Mouse (Mus musculus): ENCODE data around the gene 2010111I01Rik. TPM values are rescaled to one million over a fixed set of nuclear protein-coding genes. Genes with fewer than 3 reads are reported as not detected.
A peak's percentile ranks its signal among the peaks of the same experiment; 100 is the strongest.

The 2010111I01Rik gene
- total RNA-seq, 2 experiments from 2014 or later = 87.8 to 90.0 TPM

GRCm38 (mm10) chr13:63015362-63015761 lies 50.7 kb downstream of the 2010111I01Rik start:
- intact Hi-C loops (cut with DNase I) = no loop called here
- no peak for DNase-seq

DNA sequence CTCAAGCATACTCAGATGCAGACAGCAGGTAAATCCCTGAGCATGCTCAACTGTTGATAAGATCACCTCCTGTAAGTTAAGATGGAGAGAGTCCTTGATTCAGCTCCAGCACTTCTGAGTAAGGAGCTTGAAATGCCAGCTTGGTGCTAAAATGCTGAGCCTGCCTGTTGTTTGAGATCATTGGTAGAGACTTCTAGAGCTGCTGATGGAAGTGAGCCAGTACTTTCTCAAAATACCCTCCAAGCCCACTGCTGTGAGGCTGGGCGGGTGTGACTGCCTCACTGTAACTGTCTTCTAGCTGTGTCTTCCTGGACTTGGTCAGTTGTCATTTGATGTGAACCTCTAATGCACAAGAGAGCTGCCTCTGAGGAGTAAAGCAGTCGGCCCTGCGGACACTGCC lies 51.4 kb downstream of the 2010111I01Rik start:
- intact Hi-C loops (cut with DNase I) = no loop called here
- DNase-seq = no peak

DNA sequence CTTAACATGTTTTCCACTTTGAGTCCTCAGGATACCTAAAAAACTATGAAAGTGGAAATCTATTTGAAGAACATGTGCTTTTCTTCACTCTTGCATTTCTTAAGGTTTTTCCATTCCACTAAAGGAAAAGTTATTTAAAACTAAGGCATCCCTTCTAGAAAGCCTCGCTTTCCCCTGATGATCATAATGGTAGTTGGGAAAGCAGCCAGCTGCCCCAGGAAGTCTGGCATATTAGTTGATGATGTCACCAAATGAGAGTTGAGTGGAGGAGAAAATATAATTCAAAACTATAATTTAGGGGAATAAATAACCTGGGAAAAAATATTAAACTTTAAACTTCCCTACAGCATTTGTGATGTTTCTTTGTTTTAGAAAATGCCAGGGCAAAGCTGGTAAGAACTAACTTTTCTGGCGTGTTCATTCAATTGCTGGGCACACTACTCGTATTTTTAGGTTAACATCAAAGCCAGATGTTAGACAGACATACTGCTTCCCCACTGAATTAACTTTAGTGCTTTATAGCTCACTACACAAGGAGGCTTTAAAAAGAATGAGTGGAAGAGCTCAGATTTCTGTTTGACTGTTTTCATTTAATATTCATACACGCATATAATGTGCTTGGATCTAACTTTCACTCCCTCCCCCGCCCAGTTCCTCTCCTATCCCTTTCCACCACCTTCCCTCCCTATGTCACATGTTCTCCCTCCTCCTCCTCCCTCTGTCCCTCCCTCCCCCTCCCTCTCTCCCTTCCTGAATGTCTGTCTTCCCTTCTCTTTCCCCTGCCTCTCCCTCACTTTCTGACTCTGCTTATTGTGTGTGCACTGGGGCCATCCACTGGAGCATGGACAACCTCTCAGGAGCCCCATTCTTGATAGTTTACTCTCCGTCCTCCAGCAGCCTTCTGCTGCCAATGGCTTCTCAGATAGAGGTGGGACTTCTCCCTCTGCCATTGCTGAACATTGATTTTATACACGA lies 58.8 kb downstream of the 2010111I01Rik start:
- intact Hi-C loops (cut with DNase I) = no loop called here
- DNase-seq = no peak

DNA sequence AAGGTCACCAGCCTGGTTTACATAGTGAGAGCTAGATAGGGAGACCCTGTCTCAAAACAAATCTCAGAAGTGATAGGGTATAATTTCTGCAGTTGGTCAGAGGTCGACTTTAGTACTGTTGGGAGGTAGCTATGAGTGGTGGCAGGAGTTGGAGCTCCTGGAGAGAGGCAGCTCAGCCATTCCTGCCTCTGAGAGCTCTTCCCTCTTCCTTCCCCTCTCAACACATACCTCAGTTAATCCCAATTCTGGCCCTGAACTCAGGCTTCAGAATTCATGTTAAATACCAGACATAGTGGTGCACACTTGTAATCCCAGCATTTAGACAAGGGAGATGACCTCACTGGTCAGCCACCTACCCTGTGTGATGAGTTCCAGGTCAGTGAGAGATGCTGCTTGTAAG lies 65.3 kb downstream of the 2010111I01Rik start:
- DNase-seq = no peak
- intact Hi-C loops (cut with DNase I) = no loop called here

DNA sequence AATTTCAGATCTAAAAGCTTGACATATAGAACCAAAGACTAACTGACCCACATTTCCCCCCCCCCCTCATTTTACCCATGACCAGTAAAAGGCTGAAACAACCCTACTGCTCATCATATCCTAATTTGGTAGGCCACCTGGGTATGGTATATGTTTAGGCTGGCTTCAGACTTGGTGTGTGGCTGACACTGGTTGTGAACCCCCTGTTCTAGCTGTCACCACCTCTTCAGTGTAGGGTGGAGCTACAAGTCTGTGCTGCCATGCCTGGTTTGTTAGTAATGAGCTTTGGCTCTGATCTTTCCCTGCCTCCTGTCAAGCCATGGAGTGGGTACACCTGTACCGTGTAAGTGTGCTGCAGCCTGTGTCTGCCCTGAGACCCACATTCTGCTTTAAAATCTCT lies 66.6 kb downstream of the 2010111I01Rik start:
- intact Hi-C loops (cut with DNase I) = no loop called here
- no peak for DNase-seq

GRCm38 (mm10) chr13:63032304-63032830 lies 67.7 kb downstream of the 2010111I01Rik start:
- no peak for DNase-seq

GRCm38 (mm10) chr13:63032958-63033357 lies 68.3 kb downstream of the 2010111I01Rik start:
- intact Hi-C loops (cut with DNase I) = no loop called here
- no peak for DNase-seq

More at GRCm38 (mm10) chr13:63032304-63032830, 67.7 kb downstream of the 2010111I01Rik start:
- intact Hi-C loops (cut with DNase I) = no loop called here

GRCm38 (mm10) chr13:63033364-63033763 lies 68.7 kb downstream of the 2010111I01Rik start:
- intact Hi-C loops (cut with DNase I) = no loop called here
- no peak for DNase-seq

- no peak for DNase-seq
- intact Hi-C loops (cut with DNase I) = loop anchor here (5.0 kb wide), 1 partner anchor 67 kb away; no protein-coding TSS in a partner anchor
These were observed 70.0 kb downstream of the 2010111I01Rik start for GRCm38 (mm10) chr13:63034666-63035065.

GRCm38 (mm10) chr13:63037906-63038305 lies 73.2 kb downstream of the 2010111I01Rik start:
- intact Hi-C loops (cut with DNase I) = loop anchor here (5.0 kb wide), 1 partner anchor 71 kb away; no protein-coding TSS in a partner anchor
- DNase-seq = no peak

DNA sequence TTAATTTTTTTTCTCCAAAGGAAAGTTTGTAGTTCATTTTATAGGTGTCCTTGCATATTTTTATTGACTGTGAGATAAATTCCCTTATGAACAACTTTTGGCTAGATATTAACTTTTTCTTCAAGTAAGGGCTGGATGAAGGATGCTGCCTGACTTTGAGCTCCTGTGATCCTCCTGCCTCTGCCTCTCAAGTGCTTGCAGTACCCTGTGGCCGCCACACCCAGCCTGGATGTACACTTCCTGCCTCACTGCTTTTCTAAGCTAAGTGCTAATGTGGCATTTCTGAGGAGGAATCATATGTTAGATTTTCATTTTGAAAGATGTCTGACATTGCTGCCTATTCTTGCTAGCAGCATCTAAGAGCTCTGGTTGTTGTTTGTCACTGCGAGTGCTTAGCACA lies 73.7 kb downstream of the 2010111I01Rik start:
- intact Hi-C loops (cut with DNase I) = loop anchor here (5.0 kb wide), 1 partner anchor 71 kb away; no protein-coding TSS in a partner anchor
- DNase-seq = no peak

GRCm38 (mm10) chr13:63038871-63039270 lies 74.2 kb downstream of the 2010111I01Rik start:
- intact Hi-C loops (cut with DNase I) = loop anchor here (5.0 kb wide), 1 partner anchor 72 kb away; no protein-coding TSS in a partner anchor
- DNase-seq = no peak

DNA sequence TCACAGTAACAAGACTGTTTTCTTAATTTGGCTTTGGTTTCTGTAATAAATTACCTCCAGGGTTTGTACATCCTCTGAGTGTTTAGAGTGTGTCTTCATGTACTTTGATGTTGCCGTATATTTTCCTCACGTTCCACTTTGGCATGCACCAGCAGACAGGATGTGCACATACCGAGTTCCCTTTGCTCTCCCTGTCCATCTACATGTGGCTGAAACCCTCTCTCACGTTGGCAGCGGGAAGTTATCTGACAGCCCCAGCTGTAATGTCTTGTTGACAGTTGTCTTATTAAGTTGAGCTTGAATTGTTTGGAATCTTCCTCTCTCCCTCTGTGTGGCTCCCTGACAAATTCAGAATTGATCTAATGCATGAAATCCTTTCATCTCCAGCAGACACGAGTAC lies 74.6 kb downstream of the 2010111I01Rik start:
- no peak for DNase-seq
- intact Hi-C loops (cut with DNase I) = loop anchor here (5.0 kb wide), 1 partner anchor 72 kb away; no protein-coding TSS in a partner anchor

GRCm38 (mm10) chr13:63039848-63040247 lies 75.2 kb downstream of the 2010111I01Rik start:
- intact Hi-C loops (cut with DNase I) = loop anchor here (5.0 kb wide), 2 partner anchors 73 to 98 kb away; no protein-coding TSS in a partner anchor
- DNase-seq = no peak

DNA sequence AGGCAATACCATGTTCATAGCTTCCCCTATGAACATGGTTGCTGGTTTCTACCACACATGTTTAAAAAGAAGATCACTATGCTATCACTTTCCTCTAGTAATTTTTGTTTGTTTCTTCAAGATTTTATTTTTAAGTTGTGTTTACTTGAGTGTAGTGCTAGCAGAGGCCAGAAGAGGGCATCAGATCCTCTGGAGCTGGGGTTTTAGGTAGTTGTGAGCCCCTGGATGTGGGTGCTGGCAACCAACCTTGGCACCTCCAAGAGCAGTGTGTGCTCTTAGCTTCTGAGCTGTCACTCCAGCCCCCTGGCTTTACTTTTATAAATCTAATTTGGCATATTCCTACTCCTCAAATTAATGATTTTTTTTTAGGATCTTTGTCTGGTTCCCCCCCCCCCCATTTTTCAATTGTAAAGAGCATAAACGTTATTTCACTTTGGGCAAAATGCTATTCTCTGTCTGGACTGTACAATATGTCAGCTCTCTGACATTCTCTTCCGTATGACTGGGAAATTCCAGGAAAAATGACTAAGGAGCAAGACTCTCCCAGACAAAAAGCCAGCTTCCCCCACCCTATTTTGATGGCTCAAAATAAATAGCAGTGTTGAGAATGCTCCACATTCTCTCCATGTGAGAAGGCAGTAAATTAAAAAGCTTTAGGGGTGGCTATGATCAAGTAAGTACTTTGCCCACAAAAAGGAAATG lies 81.0 kb downstream of the 2010111I01Rik start:
- no peak for DNase-seq
- intact Hi-C loops (cut with DNase I) = loop anchor here (1.0 to 5.0 kb wide), 4 partner anchors 52 to 286 kb away; no protein-coding TSS in a partner anchor

DNA sequence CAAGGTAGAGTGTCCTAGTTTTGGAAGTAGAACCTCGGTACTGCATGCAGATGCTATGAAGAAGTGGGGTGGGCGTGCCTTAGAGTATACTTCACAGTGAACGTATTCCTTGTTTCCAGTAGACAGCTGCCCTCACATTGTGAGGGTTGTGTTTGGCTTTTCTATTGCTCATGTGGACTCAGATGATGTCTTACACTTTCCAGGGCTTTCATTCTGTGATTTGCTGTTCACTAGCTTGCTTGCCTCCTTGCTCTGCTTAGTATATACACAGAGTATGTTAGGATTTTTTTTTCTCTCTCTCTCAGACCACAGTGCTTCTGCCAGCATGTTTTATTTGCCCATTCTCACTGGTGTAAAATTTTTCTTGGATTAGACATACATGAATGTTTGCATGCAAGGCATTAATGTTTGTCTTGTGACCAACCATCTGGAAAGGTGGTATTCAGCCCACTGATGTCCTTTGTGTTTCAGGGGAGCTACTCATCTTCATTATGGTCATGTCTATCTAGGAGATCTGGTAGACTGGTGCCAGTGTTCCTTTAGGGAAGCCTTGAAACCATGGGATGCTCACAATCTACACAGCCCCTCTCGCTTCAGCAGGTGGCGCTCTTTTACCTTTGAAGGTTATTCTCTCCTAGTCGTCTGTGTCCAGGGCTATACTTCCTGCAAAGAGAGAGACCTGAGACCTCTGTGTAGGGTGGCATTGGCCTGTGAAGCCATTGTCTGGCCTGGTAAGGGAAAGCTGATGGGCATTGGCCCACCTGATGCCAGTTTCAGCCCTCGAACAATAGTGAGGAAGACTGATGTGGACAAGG lies 81.7 kb downstream of the 2010111I01Rik start:
- intact Hi-C loops (cut with DNase I) = loop anchor here (1.0 to 5.0 kb wide), 4 partner anchors 51 to 285 kb away; no protein-coding TSS in a partner anchor
- DNase-seq = peak; percentile 77 to 82

- intact Hi-C loops (cut with DNase I) = no loop called here
- DNase-seq = no peak
These were observed 99.0 kb downstream of the 2010111I01Rik start for GRCm38 (mm10) chr13:63063706-63064105.

DNA sequence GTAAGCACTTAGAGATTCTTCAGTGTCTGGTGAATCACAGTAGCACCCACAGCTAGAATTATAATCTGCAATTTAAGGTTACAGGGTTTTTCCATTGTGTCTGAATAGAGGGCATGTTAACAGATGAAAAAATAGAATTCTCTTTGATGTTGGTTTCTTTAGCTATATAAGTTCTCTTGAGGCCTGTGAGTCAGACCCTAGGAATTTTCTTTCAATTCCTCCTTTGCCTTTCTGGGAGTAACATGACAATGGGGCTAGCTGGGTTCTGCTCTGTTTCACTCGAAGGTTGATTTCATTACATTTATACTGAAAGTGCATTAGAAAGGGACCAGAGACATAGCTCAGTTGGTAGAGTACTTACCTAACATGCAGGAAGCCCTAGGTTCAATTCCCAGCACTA lies 101.9 kb downstream of the 2010111I01Rik start:
- DNase-seq = no peak
- intact Hi-C loops (cut with DNase I) = no loop called here

DNA sequence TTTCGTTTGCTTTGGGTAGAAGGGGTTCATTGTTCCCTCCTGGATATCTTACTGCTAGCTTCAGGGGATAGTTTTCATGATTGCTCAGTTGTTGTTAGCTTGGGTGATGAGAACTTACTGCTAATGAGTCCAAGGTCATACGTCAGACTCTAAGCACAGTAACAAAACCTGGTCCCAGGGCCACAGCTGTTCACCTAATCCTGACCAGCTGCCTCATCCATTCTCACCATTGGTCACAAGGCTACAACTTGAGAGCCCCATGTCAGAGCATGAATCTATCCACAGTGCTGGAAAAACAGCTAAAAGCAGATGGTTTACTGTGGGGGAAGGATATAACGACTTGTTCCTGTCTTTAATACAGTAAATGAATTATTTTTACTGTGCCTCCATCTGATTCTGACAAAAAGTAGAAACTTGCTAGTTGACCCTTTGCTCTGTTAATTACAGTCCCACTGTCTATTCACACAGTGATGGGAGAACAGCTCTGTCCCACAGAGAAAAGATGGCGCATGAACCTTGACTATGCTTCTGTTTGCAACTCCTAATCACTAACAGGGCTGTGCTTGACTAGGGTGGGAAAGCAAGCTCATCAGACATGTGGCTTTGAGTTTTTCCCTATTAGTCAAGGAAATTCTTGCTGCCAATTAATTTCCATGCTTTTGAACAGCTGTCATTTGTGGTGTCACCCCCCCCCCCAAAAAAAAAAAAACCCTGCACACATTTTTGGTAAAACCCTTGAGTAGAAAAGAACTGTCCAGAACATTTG lies 103.9 kb downstream of the 2010111I01Rik start:
- no peak for DNase-seq
- intact Hi-C loops (cut with DNase I) = no loop called here

Data from heart, postnatal 36 days (tissue).